Mouse (Mus musculus): ENCODE data around the gene Ckap2. TPM values are rescaled to one million over a fixed set of nuclear protein-coding genes. Genes with fewer than 3 reads are reported as not detected.

Ckap2 gene
- total and polyA plus RNA-seq, 3 experiments, result 19.5 to 48.8 (median 31.3) TPM

DNA sequence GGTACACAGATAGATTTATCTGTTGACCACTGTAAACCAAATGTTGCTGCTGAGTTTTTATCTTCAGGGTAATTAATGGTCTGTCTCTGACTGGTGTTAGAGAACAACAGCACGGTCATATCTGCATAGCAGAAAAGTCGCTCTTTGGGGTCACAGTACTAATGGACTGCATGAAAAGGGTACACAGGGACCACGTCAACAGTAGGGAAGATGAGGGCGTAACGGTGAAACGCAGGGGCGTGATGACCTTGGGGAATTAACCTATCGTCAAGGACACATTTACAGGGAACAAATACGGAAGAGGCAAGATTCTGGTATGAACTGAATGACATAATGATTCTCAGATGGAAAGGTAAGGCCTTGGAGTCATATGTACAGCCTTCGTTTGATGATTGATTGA, 21.2 kb downstream of the Ckap2 start:
- Histone ChIP-seq H3K4me3 (replicated peaks in 1 of 3; ENCODE audit: low read depth in 2 of 3, low read length in 2 of 3, poor library complexity in 1 of 3) (no peak overlapping the region), H3K4me2 (ENCODE audit: insufficient read depth, low read depth, poor library complexity, severe bottlenecking) (no peak overlapping the region), H3K79me2 (replicated peaks; ENCODE audit: control insufficient read depth, extremely low read depth, insufficient read depth, poor library complexity, severe bottlenecking) (no peaks in the 10 kb centered on the region), H3K27ac (ENCODE audit: insufficient read depth, low read depth) (no peak overlapping the region), H3K9ac (ENCODE audit: insufficient read depth, low read depth) (no peak overlapping the region), H3K4me1 (ENCODE audit: control insufficient read depth in 1 of 2, insufficient read depth in 2 of 2) (peaks cover 2 to 6% of the 10 kb centered on the region in 2 experiments; a peak in 1 of 4 replicates), H3K27me3 (replicated peaks) (no peaks in the 10 kb centered on the region), H3K36me3 (replicated peaks in 1 of 2; ENCODE audit: control insufficient read depth in 1 of 2, insufficient read depth in 1 of 2, low read length in 1 of 2) (peaks cover 9 to 61% of the 10 kb centered on the region in 2 experiments), H3K9me3 (replicated peaks; ENCODE audit: low read length) (no peaks in the 10 kb centered on the region)
- no peak for TF ChIP-seq KAT2A (IDR thresholded peaks at IDR 0.05; ENCODE audit: insufficient replicate concordance, low read length)
- TF ChIP-seq HCFC1 (IDR thresholded peaks at IDR 0.05; ENCODE audit: low read depth, low read length), result no peak
- no peak for TF ChIP-seq TBP (conservative IDR thresholded peaks at IDR 0.05; ENCODE audit: low read depth, low read length)
- TF ChIP-seq JUN (IDR thresholded peaks at IDR 0.05; ENCODE audit: insufficient read depth, low read depth, low read length), result no peak
- TF ChIP-seq USF2 (conservative IDR thresholded peaks at IDR 0.05; ENCODE audit: low read depth, low read length), result no peak
- no peak for TF ChIP-seq NELFE (IDR thresholded peaks at IDR 0.05; ENCODE audit: low read depth, low read length)
- no peak for TF ChIP-seq MAZ (IDR thresholded peaks at IDR 0.05; ENCODE audit: low read depth, low read length)
- no peak for TF ChIP-seq PAX5 (IDR thresholded peaks at IDR 0.05; ENCODE audit: low read length)
- TF ChIP-seq TCF12 (IDR thresholded peaks at IDR 0.05; ENCODE audit: low read depth, low read length), result no peak
- no peak for TF ChIP-seq SIN3A (IDR thresholded peaks at IDR 0.05; ENCODE audit: low read length)
- TF ChIP-seq POLR2AphosphoS2 (IDR thresholded peaks at IDR 0.05; ENCODE audit: low read depth, low read length), result no peak
- no peak for TF ChIP-seq RCOR1 (conservative IDR thresholded peaks at IDR 0.05; ENCODE audit: low read depth, low read length)
- TF ChIP-seq UBTF (IDR thresholded peaks at IDR 0.05; ENCODE audit: low read depth, low read length), result no peak
- TF ChIP-seq SMC3 (IDR thresholded peaks at IDR 0.05; ENCODE audit: low read depth, low read length), result no peak
- TF ChIP-seq CHD1 (IDR thresholded peaks at IDR 0.05; ENCODE audit: low read depth, low read length), result no peak
- no peak for TF ChIP-seq BHLHE40 (IDR thresholded peaks at IDR 0.05; ENCODE audit: low read depth, low read length)
- no peak for TF ChIP-seq ZKSCAN1 (IDR thresholded peaks at IDR 0.05; ENCODE audit: borderline replicate concordance, low read depth, low read length)
- TF ChIP-seq ETS1 (conservative IDR thresholded peaks at IDR 0.05; ENCODE audit: low read depth, low read length), result no peak
- TF ChIP-seq MAX (IDR thresholded peaks at IDR 0.05; ENCODE audit: low read length), result no peak
- no peak for TF ChIP-seq MEF2A (IDR thresholded peaks at IDR 0.05; ENCODE audit: borderline replicate concordance, low read depth, low read length)
- in situ Hi-C loops (cut with MboI; ENCODE audit: low pct_ligation_motif_present, low pct_unique_long_range_greater_than_20kb, low sequenced_read_pairs), result no loop called here
- DNase-seq (ENCODE audit: extremely low read depth), result no peak
- dilution Hi-C loops (cut with MboI; ENCODE audit: extremely low pct_ligation_motif_present, extremely low pct_unique_long_range_greater_than_20kb, low sequenced_read_pairs), result no loop called here

- H3K4me2 ChIP-seq (ENCODE audit: insufficient read depth, low read depth, poor library complexity, severe bottlenecking), result no peak overlapping the region
- no peaks in the 10 kb centered on the region for H3K27me3 ChIP-seq (replicated peaks)
- H3K27ac ChIP-seq (ENCODE audit: insufficient read depth, low read depth), result no peak overlapping the region
- DNase-seq (ENCODE audit: extremely low read depth), result no peak
- H3K9me3 ChIP-seq (replicated peaks; ENCODE audit: low read length), result no peaks in the 10 kb centered on the region
- dilution Hi-C loops (cut with MboI; ENCODE audit: extremely low pct_ligation_motif_present, extremely low pct_unique_long_range_greater_than_20kb, low sequenced_read_pairs), result no loop called here
- H3K79me2 ChIP-seq (replicated peaks; ENCODE audit: control insufficient read depth, extremely low read depth, insufficient read depth, poor library complexity, severe bottlenecking), result no peaks in the 10 kb centered on the region
- in situ Hi-C loops (cut with MboI; ENCODE audit: low pct_ligation_motif_present, low pct_unique_long_range_greater_than_20kb, low sequenced_read_pairs), result no loop called here
- H3K9ac ChIP-seq (ENCODE audit: insufficient read depth, low read depth), result no peak overlapping the region
- peaks cover 2 to 6% of the 10 kb centered on the region in 2 experiments; a peak in 1 of 4 replicates for H3K4me1 ChIP-seq (ENCODE audit: control insufficient read depth in 1 of 2, insufficient read depth in 2 of 2)
- H3K36me3 ChIP-seq (replicated peaks in 1 of 2; ENCODE audit: control insufficient read depth in 1 of 2, insufficient read depth in 1 of 2, low read length in 1 of 2), result peaks cover 5 to 52% of the 10 kb centered on the region in 2 experiments
- no peak overlapping the region for H3K4me3 ChIP-seq (replicated peaks in 1 of 3; ENCODE audit: low read depth in 2 of 3, low read length in 2 of 3, poor library complexity in 1 of 3)
- TF ChIP-seq CHD2 (IDR thresholded peaks at IDR 0.05; ENCODE audit: low read length), result no peak
Observed at GRCm38 (mm10) chr8:22162206-22162605, 23.4 kb downstream of the Ckap2 start.
